Mouse (Mus musculus): Measurements from ENCODE around the gene Pdzk1. TPM values are rescaled to one million over a fixed set of nuclear protein-coding genes. Genes with fewer than 3 reads are reported as not detected.

Pdzk1 gene
- total and polyA plus RNA-seq, 3 experiments: 0.18 to 0.27 TPM; not detected in 1

- no peaks in the 10 kb centered on the region for H3K27me3 ChIP-seq (ENCODE audit: control insufficient read depth in 1 of 2, insufficient read depth in 2 of 2, low read length in 2 of 2)
- no peaks in the 10 kb centered on the region for H3K79me2 ChIP-seq (ENCODE audit: control insufficient read depth, insufficient read depth, low read length, poor library complexity)
- TF ChIP-seq ETS1 (IDR thresholded peaks at IDR 0.05; ENCODE audit: low read depth, low read length) (no peak), GABPA (IDR thresholded peaks at IDR 0.05; ENCODE audit: low read depth, low read length) (no peak), GATA1 (IDR thresholded peaks at IDR 0.05; ENCODE audit: low read depth, low read length) (no peak), HCFC1 (IDR thresholded peaks at IDR 0.05; ENCODE audit: low read depth, low read length) (no peak), UBTF (IDR thresholded peaks at IDR 0.05; ENCODE audit: borderline replicate concordance, insufficient read depth, low read depth, low read length) (no peak), ELF1 (IDR thresholded peaks at IDR 0.05; ENCODE audit: low read depth, low read length) (no peak), RAD21 (IDR thresholded peaks at IDR 0.05; ENCODE audit: low read depth, low read length) (no peak), NELFE (IDR thresholded peaks at IDR 0.05; ENCODE audit: low read depth, low read length) (no peak), USF2 (IDR thresholded peaks at IDR 0.05; ENCODE audit: borderline replicate concordance in 1 of 2, insufficient read depth in 1 of 2, low read depth in 1 of 2, low read length in 2 of 2) (no peak), CHD1 (IDR thresholded peaks at IDR 0.05; ENCODE audit: low read depth, low read length) (no peak), USF1 (IDR thresholded peaks at IDR 0.05; ENCODE audit: low read depth, low read length) (no peak), ZNF384 (IDR thresholded peaks at IDR 0.05; ENCODE audit: low read depth, low read length) (no peak), POLR2A (IDR thresholded peaks at IDR 0.05; ENCODE audit: control insufficient read depth in 1 of 2, insufficient read depth in 1 of 2, low read depth in 1 of 2, low read length in 2 of 2, poor library complexity in 1 of 2) (no peak), TCF12 (IDR thresholded peaks at IDR 0.05; ENCODE audit: low read depth, low read length) (no peak), SIN3A (IDR thresholded peaks at IDR 0.05; ENCODE audit: low read length) (no peak), NRF1 (IDR thresholded peaks at IDR 0.05; ENCODE audit: insufficient read depth, low read depth, low read length, poor library complexity, severe bottlenecking) (no peak), E2F4 (IDR thresholded peaks at IDR 0.05; ENCODE audit: borderline replicate concordance, low read depth, low read length) (no peak), MYC (IDR thresholded peaks at IDR 0.05; ENCODE audit: low read depth, low read length) (no peak)
- no peak overlapping the region for H3K27ac ChIP-seq (ENCODE audit: control insufficient read depth, low read depth, low read length)
- no peaks in the 10 kb centered on the region for H3K4me1 ChIP-seq (ENCODE audit: control insufficient read depth in 1 of 2, insufficient read depth in 2 of 2, low read length in 2 of 2)
- no peak overlapping the region for H3K4me3 ChIP-seq (ENCODE audit: control insufficient read depth in 1 of 2, insufficient read depth in 1 of 2, low read depth in 2 of 2, low read length in 2 of 2)
- no peaks in the 10 kb centered on the region for H3K9me3 ChIP-seq (replicated peaks; ENCODE audit: insufficient read depth, low read length)
- DNase-seq (ENCODE audit: low read depth, low spot score): no peak
- peaks cover 0 to 24% of the 10 kb centered on the region in 2 experiments; a peak in 2 of 4 replicates for H3K36me3 ChIP-seq (ENCODE audit: control insufficient read depth in 1 of 2, insufficient read depth in 2 of 2, low read length in 2 of 2)
- H3K9ac ChIP-seq (ENCODE audit: control insufficient read depth, low read depth, low read length, poor library complexity, severe bottlenecking): no peak overlapping the region
These were observed 52.5 kb downstream of the Pdzk1 start for GRCm38 (mm10) chr3:96881557-96881956.

DNA sequence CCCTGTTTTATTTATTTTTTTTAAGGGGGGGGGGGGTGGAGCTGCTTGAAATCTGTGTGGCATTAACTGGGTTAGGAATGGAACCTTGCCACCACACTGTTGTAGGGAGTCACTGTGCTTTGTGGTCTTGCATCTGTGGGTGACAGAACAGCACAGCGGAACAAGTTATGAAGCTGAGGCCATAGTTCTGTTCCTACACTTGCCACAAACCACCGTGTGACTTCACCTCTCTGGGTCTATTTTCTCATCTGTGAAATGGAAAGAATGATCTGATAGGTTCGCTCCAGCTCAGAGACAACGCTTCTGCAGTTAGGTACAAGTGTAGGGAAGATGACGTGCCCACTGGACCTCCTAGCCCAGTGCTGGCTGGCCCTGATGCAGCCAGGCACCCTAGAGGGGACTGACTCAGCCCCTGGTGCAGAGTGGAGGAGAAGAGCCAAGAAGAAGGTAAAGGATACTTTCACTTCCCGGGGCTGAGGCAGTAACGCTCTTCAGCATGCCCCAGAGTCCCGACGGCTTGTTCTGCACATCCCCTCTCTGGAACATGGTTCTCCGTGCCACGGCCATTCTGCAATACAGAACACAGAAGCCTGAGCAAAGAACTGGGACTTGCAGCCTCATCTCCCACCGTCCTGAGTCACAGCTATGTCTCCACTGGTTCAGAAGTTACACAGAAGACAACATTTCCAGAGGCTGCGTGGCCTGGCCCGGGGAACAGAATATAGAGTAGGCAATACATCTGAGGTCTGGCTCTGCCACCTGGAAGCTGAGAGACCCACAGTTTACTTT is 53.2 kb downstream of the Pdzk1 start:
- H3K27ac ChIP-seq (ENCODE audit: control insufficient read depth, low read depth, low read length): no peak overlapping the region
- TF ChIP-seq TAL1 (IDR thresholded peaks at IDR 0.05; ENCODE audit: low read length) (no peak), POLR2A (IDR thresholded peaks at IDR 0.05; ENCODE audit: control insufficient read depth in 1 of 2, insufficient read depth in 1 of 2, low read depth in 1 of 2, low read length in 2 of 2, poor library complexity in 1 of 2) (no peak), SIN3A (IDR thresholded peaks at IDR 0.05; ENCODE audit: low read length) (no peak), ZNF384 (IDR thresholded peaks at IDR 0.05; ENCODE audit: low read depth, low read length) (no peak), CTCF (IDR thresholded peaks at IDR 0.05 in 2 of 3, conservative IDR thresholded peaks at IDR 0.05 in 1 of 3; ENCODE audit: control insufficient read depth in 1 of 3, insufficient read depth in 1 of 3, low read depth in 2 of 3, low read length in 3 of 3, poor library complexity in 1 of 3, severe bottlenecking in 1 of 3) (no peak), ZKSCAN1 (IDR thresholded peaks at IDR 0.05; ENCODE audit: low read depth, low read length) (no peak), NELFE (IDR thresholded peaks at IDR 0.05; ENCODE audit: low read depth, low read length) (no peak), JUND (IDR thresholded peaks at IDR 0.05; ENCODE audit: low read depth, low read length) (no peak), MEF2A (IDR thresholded peaks at IDR 0.05; ENCODE audit: extremely low read depth, insufficient replicate concordance, low read depth, low read length, poor library complexity, severe bottlenecking) (no peak), ETS1 (IDR thresholded peaks at IDR 0.05; ENCODE audit: low read depth, low read length) (no peak), MAZ (IDR thresholded peaks at IDR 0.05; ENCODE audit: low read depth, low read length) (no peak), TCF12 (IDR thresholded peaks at IDR 0.05; ENCODE audit: low read depth, low read length) (no peak), NRF1 (IDR thresholded peaks at IDR 0.05; ENCODE audit: insufficient read depth, low read depth, low read length, poor library complexity, severe bottlenecking) (no peak), TBP (IDR thresholded peaks at IDR 0.05; ENCODE audit: low read depth, low read length) (no peak), RAD21 (IDR thresholded peaks at IDR 0.05; ENCODE audit: low read depth, low read length) (no peak), MYC (IDR thresholded peaks at IDR 0.05; ENCODE audit: low read depth, low read length) (no peak), USF2 (IDR thresholded peaks at IDR 0.05; ENCODE audit: borderline replicate concordance in 1 of 2, insufficient read depth in 1 of 2, low read depth in 1 of 2, low read length in 2 of 2) (no peak)
- no peaks in the 10 kb centered on the region for H3K27me3 ChIP-seq (ENCODE audit: control insufficient read depth in 1 of 2, insufficient read depth in 2 of 2, low read length in 2 of 2)
- H3K4me3 ChIP-seq (ENCODE audit: control insufficient read depth in 1 of 2, insufficient read depth in 1 of 2, low read depth in 2 of 2, low read length in 2 of 2): no peak overlapping the region
- no peak overlapping the region for H3K9ac ChIP-seq (ENCODE audit: control insufficient read depth, low read depth, low read length, poor library complexity, severe bottlenecking)
- H3K9me3 ChIP-seq (replicated peaks; ENCODE audit: insufficient read depth, low read length): no peaks in the 10 kb centered on the region
- H3K79me2 ChIP-seq (ENCODE audit: control insufficient read depth, insufficient read depth, low read length, poor library complexity): no peaks in the 10 kb centered on the region
- no peaks in the 10 kb centered on the region for H3K4me1 ChIP-seq (ENCODE audit: control insufficient read depth in 1 of 2, insufficient read depth in 2 of 2, low read length in 2 of 2)
- DNase-seq (ENCODE audit: low read depth, low spot score): no peak
- peaks cover 0 to 22% of the 10 kb centered on the region in 2 experiments; a peak in 2 of 4 replicates for H3K36me3 ChIP-seq (ENCODE audit: control insufficient read depth in 1 of 2, insufficient read depth in 2 of 2, low read length in 2 of 2)
